Mouse (Mus musculus) olfactory bulb, adult 2 months (tissue): Measurements from ENCODE around the gene Psen1. TPM values are rescaled to one million over a fixed set of nuclear protein-coding genes. Genes with fewer than 3 reads are reported as not detected.
A peak's percentile ranks its signal among the peaks of the same experiment; 100 is the strongest.

Experiments used
- H3K27ac ChIP-seq: fragments of 200-500 bp; 2 replicates; pipeline ENCODE4 v1.5.1; 2012; ENCODE audit warnings: low read depth, low read length; ENCODE audit not compliant: insufficient read depth
- H3K4me1 ChIP-seq: fragments of 200-500 bp; 2 replicates; pipeline ENCODE4 v1.6.1; 2012; ENCODE audit warnings: low read length; ENCODE audit not compliant: control insufficient read depth, insufficient read depth
- H3K4me3 ChIP-seq: fragments of 200-500 bp; 2 replicates; pipeline ENCODE4 v1.5.1; 2012; ENCODE audit warnings: mild to moderate bottlenecking, low read depth, low read length, moderate library complexity; ENCODE audit not compliant: insufficient read depth
- CTCF ChIP-seq: fragments of 200-500 bp; IDR thresholded peaks from 2 replicates; pipeline ENCODE4 v1.5.1; 2012; ENCODE audit warnings: low read depth, mild to moderate bottlenecking, low read length, moderate library complexity; ENCODE audit not compliant: insufficient read depth
- POLR2A ChIP-seq: fragments of 200-500 bp; IDR thresholded peaks from 2 replicates; pipeline ENCODE4 v1.6.1; 2012; ENCODE audit warnings: mild to moderate bottlenecking, low read depth, low read length, moderate library complexity; ENCODE audit not compliant: insufficient read depth
- WGBS: fragments of 180-500 bp; shearing (Covaris S2); methylation state at CpG from one replicate; pipeline ENCODE4 v1.1.7; 2018; 5-methylcytosine and 5-hydroxymethylcytosine counted together
- polyA plus RNA-seq: library from polyadenylated mRNA; stranded (reverse); fragments of >200 nt; gene quantifications from 2 replicates; pipeline ENCODE4 v1.2.4, GENCODE M21; 2012; ENCODE audit warnings: low replicate concordance; ENCODE audit not compliant: missing spikeins, insufficient read depth, insufficient read length

Gene Psen1
- polyA plus RNA-seq, 1 experiment = not detected

- TF ChIP-seq POLR2A = no peak
- TF ChIP-seq CTCF = no peak
- Histone ChIP-seq H3K4me3 (peak overlapping the region; percentile 16; the same call in 1 of the 2 replicates), H3K27ac (no peak overlapping the region), H3K4me1 (peaks cover 22% of the 10 kb centered on the region)
- 21% methylated on average over 14 of the region's 14 CpGs for WGBS
Observed at GRCm38 (mm10) chr12:83764044-83764365, 76.1 kb downstream of the Psen1 start.

DNA sequence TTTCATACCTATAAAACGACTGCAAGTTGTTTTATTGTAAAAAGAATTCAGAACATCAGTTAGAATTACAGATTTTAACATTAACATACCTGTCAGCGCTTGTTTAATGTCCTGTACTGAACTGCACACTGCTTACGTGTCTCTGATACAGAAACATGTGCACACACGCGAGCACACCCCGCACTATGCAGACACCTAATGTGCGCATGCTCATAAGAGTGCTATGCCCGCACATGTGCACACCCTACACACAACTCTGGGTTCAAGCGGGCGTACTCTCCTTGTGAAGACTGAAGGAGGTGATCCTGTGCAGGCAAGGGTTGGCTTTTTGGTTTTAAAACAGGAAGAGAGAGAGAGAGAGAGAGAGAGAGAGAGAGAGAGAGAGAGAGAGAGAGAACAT is 76.6 kb downstream of the Psen1 start:
- H3K4me1 ChIP-seq = peaks cover 22% of the 10 kb centered on the region
- WGBS = 85% methylated on average over 10 of the region's 10 CpGs
- H3K27ac ChIP-seq = no peak overlapping the region
- TF ChIP-seq CTCF (no peak), POLR2A (no peak)
- no peak overlapping the region for H3K4me3 ChIP-seq

GRCm38 (mm10) chr12:83765965-83766603 is 78.1 kb downstream of the Psen1 start:
- TF ChIP-seq CTCF = no peak
- Histone ChIP-seq H3K4me1 (peaks cover 32% of the 10 kb centered on the region), H3K4me3 (no peak overlapping the region), H3K27ac (no peak overlapping the region)
- 89% methylated on average over 13 of the region's 13 CpGs for WGBS

- H3K4me3 ChIP-seq = no peak overlapping the region
- WGBS = 77% methylated on average over 9 of the region's 9 CpGs
- no peak for TF ChIP-seq CTCF
- TF ChIP-seq POLR2A = no peak
- H3K4me1 ChIP-seq = peaks cover 32% of the 10 kb centered on the region
- no peak overlapping the region for H3K27ac ChIP-seq
Observed at GRCm38 (mm10) chr12:83767833-83768232, 79.9 kb downstream of the Psen1 start.

GRCm38 (mm10) chr12:83768235-83768899 is 80.4 kb downstream of the Psen1 start:
- Histone ChIP-seq H3K4me1 (peaks cover 29% of the 10 kb centered on the region), H3K4me3 (no peak overlapping the region), H3K27ac (no peak overlapping the region)
- 91% methylated on average over 14 of the region's 14 CpGs for whole genome bisulfite sequencing
- TF ChIP-seq POLR2A = no peak

GRCm38 (mm10) chr12:83770418-83771256 is 82.7 kb downstream of the Psen1 start:
- peak; percentile 58; the same call in 1 of the 2 replicates for TF ChIP-seq CTCF
- no peak for TF ChIP-seq POLR2A
- WGBS = 10% methylated on average over 25 of the region's 25 CpGs
- no peak overlapping the region for H3K4me3 ChIP-seq
- H3K27ac ChIP-seq = no peak overlapping the region
- H3K4me1 ChIP-seq = peaks cover 17% of the 10 kb centered on the region

- 82% methylated on average over 12 of the region's 12 CpGs for WGBS
- H3K4me1 ChIP-seq = peaks cover 2% of the 10 kb centered on the region
- no peak for TF ChIP-seq CTCF
- no peak for TF ChIP-seq POLR2A
Observed at GRCm38 (mm10) chr12:83775621-83776020, 87.7 kb downstream of the Psen1 start.

GRCm38 (mm10) chr12:83776766-83777165 is 88.8 kb downstream of the Psen1 start:
- 93% methylated on average over 7 of the region's 7 CpGs for WGBS
- no peak overlapping the region for H3K27ac ChIP-seq
- H3K4me1 ChIP-seq = no peaks in the 10 kb centered on the region
- H3K4me3 ChIP-seq = no peak overlapping the region
- TF ChIP-seq CTCF = no peak
- no peak for TF ChIP-seq POLR2A

More at GRCm38 (mm10) chr12:83775621-83776020, 87.7 kb downstream of the Psen1 start:
- Histone ChIP-seq H3K27ac (no peak overlapping the region), H3K4me3 (no peak overlapping the region)

GRCm38 (mm10) chr12:83780181-83780580 is 92.2 kb downstream of the Psen1 start:
- peaks cover 3% of the 10 kb centered on the region for H3K4me1 ChIP-seq
- H3K4me3 ChIP-seq = no peak overlapping the region
- no peak for TF ChIP-seq POLR2A
- TF ChIP-seq CTCF = no peak
- no peak overlapping the region for H3K27ac ChIP-seq
- 95% methylated on average over 3 of the region's 3 CpGs for WGBS
